Mouse (Mus musculus) ES-E14 (cell line): ENCODE measurements around the gene Slc25a31. TPM values are rescaled to one million over a fixed set of nuclear protein-coding genes. Genes with fewer than 3 reads are reported as not detected.

Source experiments
- DNase-seq: peaks from one replicate; pipeline ENCODE4 v3.0.0-alpha.2; 2013; ENCODE audit warnings: low read depth, low spot score
- H3K27ac ChIP-seq: 2 replicates; pipeline ENCODE4 v1.5.1; 2012; ENCODE audit warnings: low read depth, mild to moderate bottlenecking, low read length, moderate library complexity, mixed read lengths; ENCODE audit not compliant: poor library complexity, insufficient read depth, severe bottlenecking
- H3K36me3 ChIP-seq: 2 replicates; pipeline ENCODE4 v1.6.1; 2012; ENCODE audit warnings: mild to moderate bottlenecking, low read length, moderate library complexity, mixed read lengths; ENCODE audit not compliant: control insufficient read depth, poor library complexity, insufficient read depth, severe bottlenecking
- H3K4me1 ChIP-seq, 2 experiments: fragments of 150-350 bp in 1 of 2; sonication (generic) in 1 of 2; 2 replicates each; pipeline ENCODE4 v1.6.1; 2012; ENCODE audit warnings: low read length in 2 of 2, mild to moderate bottlenecking in 1 of 2, mixed read lengths in 1 of 2; ENCODE audit not compliant: control insufficient read depth in 2 of 2, insufficient read depth in 2 of 2, poor library complexity in 1 of 2
- H3K4me3 ChIP-seq, 2 experiments: fragments of 150-350 bp in 1 of 2; sonication (generic) in 1 of 2; 2 replicates each; pipeline ENCODE4 v1.5.1; 2012; ENCODE audit warnings: low read length in 2 of 2, low read depth in 1 of 2, mild to moderate bottlenecking in 1 of 2, mixed read lengths in 1 of 2; ENCODE audit not compliant: insufficient read depth in 1 of 2, poor library complexity in 1 of 2, severe bottlenecking in 1 of 2
- H3K9ac ChIP-seq: 2 replicates; pipeline ENCODE4 v1.6.1; 2012; ENCODE audit warnings: low read depth, mild to moderate bottlenecking, low read length, mixed read lengths; ENCODE audit not compliant: poor library complexity, insufficient read depth, severe bottlenecking
- H3K9me3 ChIP-seq: fragments of 150-350 bp; sonication (generic); 2 replicates; pipeline ENCODE4 v1.6.1; 2012; ENCODE audit warnings: low read depth, mild to moderate bottlenecking, low read length; ENCODE audit not compliant: control insufficient read depth, insufficient read depth
- CHD2 ChIP-seq: IDR thresholded peaks from 2 replicates; pipeline ENCODE4 v1.6.1; 2014; ENCODE audit warnings: mild to moderate bottlenecking, low read depth, low read length, inconsistent platforms
- HCFC1 ChIP-seq: IDR thresholded peaks from 2 replicates; pipeline ENCODE4 v1.6.1; 2012; ENCODE audit warnings: low read length, inconsistent platforms, borderline replicate concordance; ENCODE audit not compliant: insufficient read depth
- MAFK ChIP-seq: IDR thresholded peaks from 2 replicates; pipeline ENCODE4 v1.6.1; 2014; ENCODE audit warnings: mild to moderate bottlenecking, low read depth, low read length, inconsistent platforms; ENCODE audit not compliant: insufficient read depth
- ZC3H11A ChIP-seq: IDR thresholded peaks from 2 replicates; pipeline ENCODE4 v1.6.1; 2012; ENCODE audit warnings: low read depth, mild to moderate bottlenecking, inconsistent platforms, low read length, borderline replicate concordance
- ZNF384 ChIP-seq: IDR thresholded peaks from 2 replicates; pipeline ENCODE4 v1.6.1; 2012; ENCODE audit warnings: low read depth, low read length, inconsistent platforms
- in situ Hi-C, 2 experiments: fragments of 600-800 bp; cut with MboI; formaldehyde crosslinking; loops; one replicate each; pipeline ENCODE4 v1.15.1; 2025; ENCODE audit warnings: low sequenced_read_pairs in 2 of 2, inconsistent platforms in 1 of 2; ENCODE audit not compliant: unreplicated experiment in 2 of 2
- total RNA-seq: library from RNA; depleted of rRNA; stranded (reverse); fragments of 300-350 nt; gene quantifications from 2 replicates; pipeline ENCODE4 v1.2.3, GENCODE M21; 2012

Gene Slc25a31
- total RNA-seq, 1 experiment: 3.2 TPM

GRCm38 (mm10) chr3:40695162-40695561 is 13.5 kb upstream of the Slc25a31 start:
- H3K9me3 ChIP-seq: no peaks in the 10 kb centered on the region
- TF ChIP-seq MAFK (no peak), HCFC1 (no peak), ZNF384 (no peak), CHD2 (no peak), ZC3H11A (no peak)
- H3K9ac ChIP-seq: no peak overlapping the region
- no peak for DNase-seq
- H3K4me3 ChIP-seq: no peak overlapping the region
- H3K4me1 ChIP-seq: no peaks in the 10 kb centered on the region
- no peak overlapping the region for H3K27ac ChIP-seq
- in situ Hi-C loops: no loop called here
- H3K36me3 ChIP-seq: no peaks in the 10 kb centered on the region

GRCm38 (mm10) chr3:40698834-40699233 is 9.8 kb upstream of the Slc25a31 start:
- no peaks in the 10 kb centered on the region for H3K36me3 ChIP-seq
- in situ Hi-C loops: no loop called here

GRCm38 (mm10) chr3:40704816-40705430 is 3.7 kb upstream of the Slc25a31 start:
- TF ChIP-seq ZNF384: no peak
- TF ChIP-seq CHD2: no peak
- TF ChIP-seq MAFK: no peak
- no peak for TF ChIP-seq ZC3H11A
- TF ChIP-seq HCFC1: no peak
- no peak overlapping the region for H3K9ac ChIP-seq
- no peak overlapping the region for H3K4me3 ChIP-seq
- no peak for DNase-seq
- H3K4me1 ChIP-seq: peaks cover 0 to 2% of the 10 kb centered on the region in 2 experiments; a peak in 1 of 4 replicates
- H3K36me3 ChIP-seq: no peaks in the 10 kb centered on the region
- in situ Hi-C loops: no loop called here
- H3K27ac ChIP-seq: no peak overlapping the region
- H3K9me3 ChIP-seq: no peaks in the 10 kb centered on the region

More at GRCm38 (mm10) chr3:40698834-40699233, 9.8 kb upstream of the Slc25a31 start:
- H3K9ac ChIP-seq: no peak overlapping the region
- H3K4me1 ChIP-seq: no peaks in the 10 kb centered on the region
- no peak for TF ChIP-seq ZC3H11A
- no peak for TF ChIP-seq HCFC1
- no peak for TF ChIP-seq MAFK
- TF ChIP-seq CHD2: no peak
- TF ChIP-seq ZNF384: no peak
- H3K27ac ChIP-seq: no peak overlapping the region
- H3K4me3 ChIP-seq: no peak overlapping the region
- H3K9me3 ChIP-seq: no peaks in the 10 kb centered on the region
- no peak for DNase-seq

- in situ Hi-C loops: no loop called here
- no peak for DNase-seq
- Histone ChIP-seq H3K27ac (no peak overlapping the region), H3K9me3 (no peaks in the 10 kb centered on the region), H3K9ac (no peak overlapping the region), H3K4me3 (no peak overlapping the region), H3K36me3 (no peaks in the 10 kb centered on the region), H3K4me1 (no peaks in the 10 kb centered on the region)
- TF ChIP-seq CHD2 (no peak), MAFK (no peak), HCFC1 (no peak), ZC3H11A (no peak), ZNF384 (no peak)
These were observed 7.4 kb downstream of the Slc25a31 start for GRCm38 (mm10) chr3:40716056-40716455.
